Mouse (Mus musculus): ENCODE data around the gene C2cd2. TPM values are rescaled to one million over a fixed set of nuclear protein-coding genes. Genes with fewer than 3 reads are reported as not detected.
A peak's percentile ranks its signal among the peaks of the same experiment; 100 is the strongest.
"Not testable (repeated sequence)": the region's sequence is repeated elsewhere in the genome, so short reads cannot be mapped to it uniquely, and the experiment has no call there.

The C2cd2 gene
- total RNA-seq (2017): 20.3 and 29.3 TPM in 2 replicates

GRCm38 (mm10) chr16:97962151-97962948 is at the start of gene C2cd2, which contains the start of gene Zbtb21:
C2cd2 (minus strand) TSS chr16:97962598.
Zbtb21 (minus strand) TSS chr16:97962622.
- peak; percentile 85 for ATAC-seq (replicated peaks; ENCODE audit: low read depth, poor library complexity, severe bottlenecking)

- not testable (repeated sequence) for ATAC-seq (replicated peaks; ENCODE audit: low read depth, poor library complexity, severe bottlenecking)
Measured at GRCm38 (mm10) chr16:97997383-97997731, 35.0 kb upstream of the C2cd2 start.

- peak; percentile 96 for ATAC-seq (replicated peaks; ENCODE audit: low read depth, poor library complexity, severe bottlenecking)
Measured at GRCm38 (mm10) chr16:97996616-97997382, 34.4 kb upstream of the C2cd2 start, which contains the start of gene B230307C23Rik. B230307C23Rik (plus strand) TSS chr16:97997315.

GRCm38 (mm10) chr16:97995849-97996615 is 33.6 kb upstream of the C2cd2 start:
- 0 out of 2 replicates have a peak, but pooled peaks have one; percentile 13 for ATAC-seq (replicated peaks; ENCODE audit: low read depth, poor library complexity, severe bottlenecking)

GRCm38 (mm10) chr16:97992477-97992876 is 30.1 kb upstream of the C2cd2 start:
- ATAC-seq (replicated peaks; ENCODE audit: low read depth, poor library complexity, severe bottlenecking): not testable (repeated sequence)

- ATAC-seq (replicated peaks; ENCODE audit: low read depth, poor library complexity, severe bottlenecking): no peak
Measured at GRCm38 (mm10) chr16:97991517-97991916, 29.1 kb upstream of the C2cd2 start.

GRCm38 (mm10) chr16:97984589-97984988 is 22.2 kb upstream of the C2cd2 start:
- ATAC-seq (replicated peaks; ENCODE audit: low read depth, poor library complexity, severe bottlenecking): no peak

- ATAC-seq (replicated peaks; ENCODE audit: low read depth, poor library complexity, severe bottlenecking): no peak
Measured at GRCm38 (mm10) chr16:97981362-97981761, 19.0 kb upstream of the C2cd2 start.

- ATAC-seq (replicated peaks; ENCODE audit: low read depth, poor library complexity, severe bottlenecking): 0 out of 2 replicates have a peak, but pooled peaks have one; percentile 5
Measured at GRCm38 (mm10) chr16:97977722-97978121, 15.3 kb upstream of the C2cd2 start.

GRCm38 (mm10) chr16:97977277-97977676 is 14.9 kb upstream of the C2cd2 start:
- ATAC-seq (replicated peaks; ENCODE audit: low read depth, poor library complexity, severe bottlenecking): peak; percentile 81; the same call in 1 of the 2 replicates

GRCm38 (mm10) chr16:97963956-97964540 is 1.6 kb upstream of the C2cd2 start:
- ATAC-seq (replicated peaks; ENCODE audit: low read depth, poor library complexity, severe bottlenecking): no peak

GRCm38 (mm10) chr16:97961381-97962150 is 832 bp downstream of the C2cd2 start:
- ATAC-seq (replicated peaks; ENCODE audit: low read depth, poor library complexity, severe bottlenecking): no peak

- ATAC-seq (replicated peaks; ENCODE audit: low read depth, poor library complexity, severe bottlenecking): no peak
Measured at GRCm38 (mm10) chr16:97960348-97960747, 2.0 kb downstream of the C2cd2 start.

GRCm38 (mm10) chr16:97958401-97958973 is 3.9 kb downstream of the C2cd2 start:
- no peak for ATAC-seq (replicated peaks; ENCODE audit: low read depth, poor library complexity, severe bottlenecking)

GRCm38 (mm10) chr16:97957626-97958025 is 4.8 kb downstream of the C2cd2 start:
- no peak for ATAC-seq (replicated peaks; ENCODE audit: low read depth, poor library complexity, severe bottlenecking)

- no peak for ATAC-seq (replicated peaks; ENCODE audit: low read depth, poor library complexity, severe bottlenecking)
Measured at GRCm38 (mm10) chr16:97956011-97956410, 6.4 kb downstream of the C2cd2 start.

GRCm38 (mm10) chr16:97953300-97953699 is 9.1 kb downstream of the C2cd2 start:
- ATAC-seq (replicated peaks; ENCODE audit: low read depth, poor library complexity, severe bottlenecking): peak; percentile 51; the same call in 1 of the 2 replicates

GRCm38 (mm10) chr16:97952801-97953200 is 9.6 kb downstream of the C2cd2 start:
- no peak; the same call in 1 of the 2 replicates for ATAC-seq (replicated peaks; ENCODE audit: low read depth, poor library complexity, severe bottlenecking)

GRCm38 (mm10) chr16:97952371-97952770 is 10.0 kb downstream of the C2cd2 start:
- no peak for ATAC-seq (replicated peaks; ENCODE audit: low read depth, poor library complexity, severe bottlenecking)
